Mouse (Mus musculus): ENCODE results near the gene Clcf1.

Clcf1 gene

DNA sequence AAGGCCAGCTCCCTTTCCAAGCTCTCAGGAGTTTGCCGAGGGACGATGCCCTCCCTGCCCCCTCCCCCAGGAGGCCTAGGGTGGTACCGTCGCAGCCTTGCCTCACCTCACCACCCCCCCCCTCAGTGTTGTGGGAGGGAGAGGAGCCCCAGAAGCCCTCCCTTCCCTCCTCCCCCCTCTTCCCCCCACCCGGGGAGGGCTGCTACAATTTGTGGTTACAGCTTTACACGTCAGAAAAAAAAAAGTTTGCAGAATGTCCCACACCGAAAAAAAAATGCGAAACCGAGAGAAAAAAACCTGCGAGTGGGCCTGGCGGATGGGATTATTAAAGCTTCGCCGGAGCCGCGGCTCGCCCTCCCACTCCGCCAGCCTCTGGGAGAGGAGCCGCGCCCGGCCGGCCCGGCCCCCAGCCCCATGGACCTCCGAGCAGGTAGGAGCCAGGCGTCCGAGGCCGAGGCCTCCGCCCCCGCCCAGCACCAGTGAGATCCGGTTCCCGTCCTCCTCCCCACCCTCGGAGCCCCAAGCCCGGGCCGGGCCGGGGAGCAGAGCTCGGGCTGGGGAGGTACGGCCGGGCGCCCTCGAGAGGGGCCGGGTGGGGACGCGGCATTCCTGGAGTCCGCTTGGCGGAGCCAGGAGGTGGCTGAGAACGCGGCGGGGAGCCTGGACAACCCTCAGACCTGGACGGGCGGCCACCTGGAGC is at the start of gene Clcf1, which contains the start of gene AC109138.7:
Clcf1 (plus strand) TSS at position 168 of the 700 bp plus-strand sequence.
AC109138.7 (plus strand) TSS at position 287 of the 700 bp plus-strand sequence.
- DNase-seq = peak; percentile 64

DNA sequence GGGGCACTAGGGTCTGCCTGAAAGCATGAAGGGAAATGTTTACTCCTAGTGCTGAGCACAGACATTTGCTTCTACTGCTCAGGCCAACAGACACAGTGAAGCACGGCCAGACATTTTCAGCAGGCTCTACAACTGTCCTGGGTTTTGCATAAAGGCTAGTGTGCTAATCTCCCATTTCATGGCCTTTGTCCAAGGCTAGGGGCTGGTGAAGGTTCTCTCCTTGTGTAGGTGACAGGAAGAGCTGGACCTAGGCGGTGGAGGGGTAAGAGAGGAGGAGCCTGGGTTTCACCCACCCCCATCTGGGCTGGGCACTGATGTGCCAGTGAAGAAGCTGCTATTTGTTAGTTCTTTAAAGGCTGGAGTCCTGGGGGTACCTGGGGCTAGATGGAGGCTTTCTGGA is 49.3 kb upstream of the Clcf1 start:
- no peak for DNase-seq

DNA sequence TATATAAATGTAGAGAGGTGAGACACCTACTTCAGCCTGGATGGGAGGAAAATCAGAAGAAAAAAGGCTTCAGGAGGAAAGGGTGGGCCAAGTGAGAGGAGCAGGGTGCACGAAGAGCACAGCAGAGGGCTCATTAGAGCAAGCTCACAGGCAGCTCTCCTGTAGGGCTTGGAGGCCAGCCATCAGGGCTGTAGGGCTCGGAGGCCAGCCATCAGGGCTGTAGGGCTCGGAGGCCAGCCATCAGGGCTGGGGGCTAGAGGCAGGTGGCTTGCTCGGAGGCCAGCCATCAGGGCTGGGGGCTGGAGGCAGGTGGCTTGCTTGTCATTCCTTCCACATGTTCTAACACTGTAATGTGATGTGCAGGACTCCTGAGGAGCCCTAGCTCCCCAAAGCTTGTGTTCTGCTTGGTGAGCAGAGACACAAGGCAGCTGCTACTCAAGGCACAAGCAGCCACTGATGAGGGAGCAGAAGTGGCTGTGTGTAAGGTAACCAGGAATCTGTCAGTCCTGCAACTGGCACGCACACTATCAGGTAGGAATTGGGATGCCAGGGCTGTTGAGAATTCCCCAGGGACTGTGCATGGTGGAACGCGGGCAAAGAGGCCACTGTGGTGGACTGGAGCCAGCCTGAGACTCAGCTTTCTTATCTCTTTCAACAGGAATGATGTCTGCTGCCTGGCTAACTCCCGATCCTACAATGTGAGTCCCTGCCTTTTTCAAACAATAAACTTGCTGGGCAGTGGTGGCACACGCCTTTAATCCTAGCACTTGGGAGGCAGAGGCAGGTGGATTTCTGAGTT is 47.2 kb upstream of the Clcf1 start:
- DNase-seq = no peak

DNA sequence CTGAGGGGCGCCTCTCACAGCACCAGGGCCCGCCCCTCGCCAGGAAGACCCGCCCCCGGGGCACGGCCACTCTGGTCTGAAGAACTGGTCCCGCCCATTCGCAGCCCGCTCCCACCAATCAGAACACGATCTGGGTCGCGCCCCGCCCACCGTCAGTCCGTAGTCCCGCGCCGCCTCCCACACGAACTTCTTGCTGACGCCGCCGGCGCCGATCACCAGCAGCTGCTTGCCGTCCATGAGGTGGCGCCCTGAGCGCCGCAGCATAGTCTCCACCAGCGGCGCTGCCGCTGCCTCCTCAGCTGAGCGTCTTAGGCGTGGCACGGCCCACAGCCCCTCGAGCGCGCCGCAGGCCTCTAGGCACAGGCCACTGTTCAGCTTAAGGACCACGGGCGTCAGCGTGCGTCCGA is 44.7 kb upstream of the Clcf1 start:
- peak; percentile 100 for DNase-seq

DNA sequence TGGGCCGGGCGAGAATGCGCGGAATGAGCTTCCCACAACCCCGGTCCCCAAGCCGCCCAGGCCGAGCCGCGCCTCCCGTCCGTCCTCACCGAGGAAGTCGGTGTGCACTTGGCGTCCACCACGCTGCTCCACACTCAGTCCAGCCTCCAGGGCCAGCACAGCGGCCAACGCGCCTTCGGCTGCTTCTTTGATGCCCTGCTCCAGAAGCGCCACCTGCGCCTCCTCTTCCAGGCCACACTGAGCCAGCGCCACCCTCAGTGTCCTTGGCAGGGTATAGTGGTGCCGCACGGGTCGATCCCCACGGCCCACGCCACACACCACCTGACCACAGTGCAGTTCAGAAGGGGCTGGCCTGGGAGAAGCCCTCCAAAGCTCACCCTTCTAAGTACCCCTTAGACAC is 44.2 kb upstream of the Clcf1 start:
- no peak for DNase-seq

DNA sequence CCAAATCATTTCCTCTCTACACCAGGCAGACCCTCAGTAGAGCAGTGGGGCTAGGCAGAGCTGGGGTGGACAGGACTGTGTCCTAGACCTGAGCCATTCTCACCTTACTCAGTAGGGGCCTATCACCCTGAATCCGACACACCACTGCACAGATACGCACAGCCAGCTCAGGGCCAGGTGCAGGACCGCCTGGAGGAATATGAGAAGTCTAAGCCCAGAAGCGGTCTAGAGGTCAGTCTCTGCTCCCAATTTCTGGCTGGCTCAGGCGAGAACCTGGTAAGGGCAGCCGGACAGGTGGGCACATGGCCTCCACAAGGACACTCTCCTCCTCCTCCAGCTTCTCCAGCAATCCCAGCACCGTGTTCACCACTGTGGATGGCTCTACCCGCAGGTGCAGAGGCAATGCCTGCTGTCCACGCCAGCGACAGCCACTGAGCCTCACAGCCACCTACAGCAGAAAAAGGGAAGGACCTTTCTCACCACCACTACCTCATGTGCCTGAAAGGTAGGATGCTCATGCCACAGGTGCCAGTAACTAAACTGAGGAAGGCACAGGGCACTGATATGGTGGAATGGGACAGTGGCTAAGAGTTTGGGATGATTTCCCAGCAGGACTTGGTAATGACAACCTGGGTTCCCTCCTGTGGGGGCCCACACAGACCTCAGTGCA is 43.2 kb upstream of the Clcf1 start:
- DNase-seq = no peak

DNA sequence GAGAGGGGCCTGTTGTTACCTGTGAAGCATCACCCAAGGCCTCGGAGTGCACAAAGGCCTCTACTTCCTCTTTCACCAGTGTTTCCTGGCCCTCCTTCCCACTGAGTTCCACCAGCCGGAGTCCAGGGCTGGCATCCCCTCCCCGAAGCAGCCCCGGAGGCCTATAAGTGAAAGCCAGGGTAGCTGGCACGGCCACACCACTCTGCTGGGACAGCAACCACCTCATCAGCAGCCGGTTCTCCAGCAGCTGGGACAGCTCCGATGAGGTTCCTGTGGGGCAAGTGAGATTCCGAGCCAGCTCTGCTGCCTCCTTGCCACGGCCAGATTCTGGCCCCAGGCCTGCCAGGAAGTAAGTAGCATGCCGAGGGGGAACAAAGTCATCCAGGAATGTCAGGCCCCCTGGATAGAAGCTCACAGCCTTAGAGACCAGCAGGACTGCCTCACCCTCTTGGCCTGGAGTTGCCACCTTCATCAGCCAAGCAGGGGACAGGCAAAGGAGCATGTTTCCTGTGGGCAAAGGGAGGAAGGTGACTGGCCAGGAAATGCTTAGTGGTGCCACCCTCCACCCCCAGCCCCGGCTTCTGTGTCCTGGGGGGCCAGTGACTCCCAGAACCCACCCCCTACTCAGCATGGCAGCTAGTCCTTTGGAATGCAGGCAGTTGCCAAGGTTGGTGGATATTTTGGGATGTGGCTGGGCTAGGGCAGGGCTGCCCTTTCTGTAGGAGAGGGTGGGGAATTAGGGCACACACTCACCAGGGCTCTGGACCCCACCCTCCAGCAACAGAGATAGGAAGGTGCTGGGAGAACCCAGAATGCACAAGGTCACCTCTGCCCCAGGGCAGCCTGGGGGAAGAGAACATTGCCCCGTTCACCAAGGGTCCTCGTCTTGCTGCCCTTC is 42.4 kb upstream of the Clcf1 start:
- peak; percentile 44 for DNase-seq

DNA sequence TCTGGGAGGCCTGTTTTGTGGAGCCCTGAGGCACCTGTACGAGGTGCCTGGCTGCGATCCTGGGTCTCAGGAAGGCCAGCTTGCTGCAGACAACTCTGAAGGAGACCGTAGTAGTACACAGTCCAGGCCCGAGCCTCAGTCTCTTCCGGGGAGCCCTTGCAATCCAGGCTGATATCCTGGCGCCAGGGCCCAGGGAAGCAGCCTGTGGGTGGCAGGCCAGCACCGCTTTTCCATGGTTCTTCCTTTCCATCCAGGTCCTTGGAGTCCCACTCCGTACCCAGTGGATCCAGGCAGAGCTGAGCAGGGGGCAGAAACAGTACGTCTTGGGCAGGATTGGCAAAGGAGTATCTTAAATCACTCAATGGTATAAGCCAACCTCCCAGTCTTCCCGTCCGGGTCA is 41.1 kb upstream of the Clcf1 start:
- DNase-seq = no peak

DNA sequence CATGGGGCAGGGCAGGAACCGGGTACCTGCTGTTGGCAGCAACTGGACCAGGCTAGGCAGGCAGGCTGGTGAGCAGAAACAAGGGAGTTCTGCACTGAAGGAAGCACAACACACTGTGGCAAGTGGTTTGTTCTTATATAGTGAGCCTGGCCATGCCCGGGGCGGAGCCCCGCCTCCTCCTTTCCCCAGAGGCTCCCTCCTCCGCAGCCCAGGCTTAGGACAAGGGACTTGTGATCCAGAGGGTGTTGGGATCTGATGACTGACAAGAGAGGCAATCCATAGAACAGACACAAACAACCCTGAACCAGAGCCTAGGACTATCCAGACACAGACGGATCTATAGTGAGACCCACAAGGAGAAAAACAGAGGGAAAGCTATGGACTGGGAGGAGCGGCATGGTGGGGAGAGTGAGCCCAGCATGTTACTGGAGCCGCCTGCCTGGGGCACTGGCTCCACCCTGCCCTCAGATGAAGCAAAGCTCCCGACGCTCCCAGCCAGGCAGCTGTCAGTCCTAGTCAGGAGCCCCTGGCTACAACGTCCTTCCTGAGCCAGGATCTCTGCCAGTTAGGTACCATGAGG is 38.6 kb upstream of the Clcf1 start, which contains the start of gene Carns1:
Carns1 (minus strand) TSS at position 112 of the 580 bp plus-strand sequence.
- DNase-seq = peak; percentile 28

DNA sequence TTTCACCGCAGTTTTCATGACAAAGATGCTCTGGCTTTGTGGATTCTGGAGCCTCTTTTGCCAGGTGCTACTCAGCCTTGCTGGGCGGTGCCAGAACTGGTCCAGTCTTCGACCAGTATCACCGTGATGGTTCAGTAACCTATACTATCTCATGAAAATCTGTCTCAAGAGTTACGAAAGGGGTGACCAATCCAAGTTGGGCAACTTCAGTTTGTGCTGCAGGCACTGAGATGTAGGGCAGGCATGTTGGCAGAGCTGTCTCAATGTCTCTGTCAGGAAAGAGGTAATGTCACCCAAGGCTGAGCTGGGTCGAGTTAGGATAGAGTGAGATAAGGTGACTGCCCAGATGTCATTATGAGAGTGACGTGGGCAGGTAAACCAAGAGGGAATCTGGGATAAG is 33.6 kb upstream of the Clcf1 start:
- no peak for DNase-seq

DNA sequence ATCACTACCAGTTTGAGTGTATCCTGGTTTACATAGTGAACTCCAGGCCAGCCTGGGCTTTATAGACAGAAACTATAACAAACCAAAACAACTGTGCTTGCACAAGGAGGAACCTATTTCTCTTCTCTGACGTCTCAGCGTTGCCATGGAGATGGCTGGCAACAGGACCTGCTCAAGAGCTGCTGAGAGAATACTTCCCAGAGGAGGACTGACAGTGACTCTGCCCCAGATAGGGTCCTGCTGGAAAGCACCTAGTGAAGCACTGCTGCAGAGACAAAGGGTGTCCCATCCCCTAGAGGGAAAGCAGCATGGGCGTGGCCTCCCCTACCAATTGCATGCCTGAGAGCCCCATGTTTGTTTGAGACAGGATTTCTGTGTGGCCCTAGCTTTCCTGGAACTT is 32.1 kb upstream of the Clcf1 start:
- DNase-seq = peak; percentile 72

DNA sequence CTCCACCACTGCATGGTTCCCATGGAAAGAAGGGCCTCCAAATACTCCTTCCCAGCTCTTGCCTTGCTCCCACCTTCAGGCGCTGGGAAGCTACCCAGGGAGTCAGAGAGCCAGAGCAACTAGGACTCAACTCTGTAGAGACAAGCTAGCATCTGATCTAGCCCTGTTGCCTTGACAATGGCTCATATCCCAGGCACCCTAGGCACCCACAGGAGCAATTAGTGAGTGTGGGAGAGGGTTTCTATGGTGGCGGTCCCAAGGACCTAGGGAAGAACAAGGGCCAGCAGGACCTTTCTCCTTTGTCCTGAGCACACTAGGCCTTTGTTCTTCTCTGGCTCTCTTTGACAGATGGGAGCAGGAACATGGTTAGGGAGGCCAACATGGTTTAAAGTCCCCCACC is 30.3 kb upstream of the Clcf1 start:
- no peak for DNase-seq

DNA sequence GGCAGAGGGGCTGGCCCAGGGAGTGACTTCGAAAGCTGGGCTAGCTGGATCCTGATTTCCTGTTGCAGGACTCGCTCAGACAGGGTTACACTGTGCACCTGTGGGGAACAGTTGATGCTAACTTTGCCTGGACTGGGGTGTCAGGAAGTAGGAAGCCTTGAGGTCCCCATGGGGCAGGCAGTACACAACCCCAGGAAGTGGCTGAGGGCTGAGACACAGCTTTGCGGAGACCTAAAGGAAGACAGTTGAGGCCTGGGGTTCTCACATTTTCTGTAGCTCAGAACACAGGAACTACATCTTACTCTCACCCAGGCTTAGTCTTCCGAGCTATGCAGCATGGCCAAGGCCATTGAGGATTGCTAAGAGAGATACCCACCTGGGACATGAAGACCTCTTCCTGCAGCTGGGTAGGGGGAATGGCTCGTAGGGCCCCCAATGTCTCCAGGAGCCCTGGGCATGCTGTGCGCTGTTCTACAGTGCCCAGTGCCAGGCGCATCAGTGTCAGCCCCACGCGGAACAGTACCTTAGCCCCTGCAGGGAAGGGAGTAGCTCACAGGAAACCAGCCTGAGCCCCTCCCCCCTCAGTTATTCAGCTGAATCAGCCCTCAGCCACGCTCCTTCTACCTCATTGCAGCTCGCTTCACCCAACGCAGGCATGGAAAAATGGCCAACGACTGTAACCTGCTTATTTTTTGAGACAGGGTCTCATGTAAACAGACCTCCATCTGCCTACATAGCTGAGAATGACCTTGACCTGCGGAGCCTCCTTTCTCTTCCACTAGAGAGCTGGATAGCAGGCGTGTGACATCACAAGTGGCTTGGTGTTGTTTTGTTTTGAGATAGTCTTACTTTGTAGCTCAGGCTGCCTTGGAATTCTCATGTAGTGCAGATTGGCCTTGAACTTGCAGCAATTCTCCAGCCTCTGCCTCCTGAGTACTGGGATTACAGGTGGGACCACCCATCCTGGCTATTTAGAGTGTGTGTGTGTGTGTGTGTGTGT is 28.8 kb upstream of the Clcf1 start:
- DNase-seq = no peak

DNA sequence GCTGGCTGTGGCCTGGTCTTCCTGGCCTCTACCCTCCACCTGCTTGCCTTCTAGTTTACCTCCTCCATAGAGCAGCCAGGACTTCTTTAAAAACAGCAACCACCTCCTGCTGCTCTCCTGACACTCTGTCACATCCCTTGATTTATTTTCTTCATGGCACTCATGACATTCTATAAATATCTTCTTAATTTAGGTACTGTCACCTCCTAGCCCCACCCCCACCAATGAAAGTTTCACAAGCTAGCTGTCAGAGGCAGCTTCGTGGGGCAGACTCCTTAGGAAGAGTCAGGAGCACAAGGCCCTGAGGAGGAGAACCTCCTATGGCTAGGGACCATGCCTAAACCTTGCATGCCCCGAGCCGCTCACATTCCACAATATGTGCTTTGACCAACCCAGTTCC is 26.7 kb upstream of the Clcf1 start:
- no peak for DNase-seq

DNA sequence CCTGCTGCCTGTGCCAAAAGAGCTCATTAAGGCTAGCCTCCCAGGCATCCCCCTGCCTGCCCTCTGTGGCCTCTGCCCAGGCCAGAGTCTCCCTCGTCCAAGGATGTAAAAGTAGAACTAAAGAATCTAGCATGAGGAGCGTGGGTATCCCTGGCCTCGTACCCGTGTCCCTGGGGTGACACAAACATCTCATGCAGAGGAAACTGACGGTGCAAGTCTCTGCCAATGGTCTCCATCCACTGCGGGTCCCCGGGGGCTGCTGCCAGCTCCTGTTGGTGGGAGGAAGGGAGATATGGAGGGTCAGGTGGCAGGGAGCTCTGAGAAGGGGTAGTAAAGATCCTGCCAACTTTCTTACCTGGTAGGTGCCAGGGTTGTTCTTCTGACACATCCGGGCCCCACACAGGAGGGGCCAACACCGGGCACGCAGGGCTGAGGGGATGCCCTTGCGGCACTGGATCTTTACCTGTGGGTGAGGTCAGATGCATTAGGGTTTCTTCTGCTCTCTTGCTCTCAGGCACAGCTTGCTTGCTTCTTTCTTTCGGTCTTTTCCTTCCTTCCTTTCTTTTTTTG is 24.9 kb upstream of the Clcf1 start:
- no peak for DNase-seq

DNA sequence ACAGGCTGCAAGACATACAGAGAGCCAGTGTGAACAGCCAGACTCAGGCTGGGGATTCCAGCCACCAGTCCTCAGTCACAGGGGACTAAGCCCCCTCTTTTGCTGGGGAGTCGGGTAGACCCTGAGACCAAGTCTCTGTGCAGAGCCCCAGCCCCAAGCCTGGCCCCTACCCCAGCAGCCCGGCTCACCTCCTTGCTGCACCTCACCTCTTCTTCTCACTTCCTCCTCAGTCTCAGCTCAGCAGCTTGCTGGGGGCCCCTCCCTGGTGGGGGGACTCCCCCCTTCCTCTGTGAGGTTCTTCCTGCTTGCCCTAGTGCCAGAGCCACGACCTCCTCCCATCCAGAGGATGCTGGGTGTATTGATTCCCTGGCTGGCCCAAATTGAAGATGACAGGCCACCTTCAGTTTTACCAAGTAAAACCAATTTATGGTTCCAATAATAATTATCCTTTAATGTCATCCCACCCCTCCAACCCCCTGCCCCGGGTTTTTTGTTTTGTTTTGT is 23.2 kb upstream of the Clcf1 start, which contains the start of gene Tbc1d10c:
Tbc1d10c (minus strand) TSS at position 454 of the 504 bp plus-strand sequence.
- peak; percentile 51 for DNase-seq

DNA sequence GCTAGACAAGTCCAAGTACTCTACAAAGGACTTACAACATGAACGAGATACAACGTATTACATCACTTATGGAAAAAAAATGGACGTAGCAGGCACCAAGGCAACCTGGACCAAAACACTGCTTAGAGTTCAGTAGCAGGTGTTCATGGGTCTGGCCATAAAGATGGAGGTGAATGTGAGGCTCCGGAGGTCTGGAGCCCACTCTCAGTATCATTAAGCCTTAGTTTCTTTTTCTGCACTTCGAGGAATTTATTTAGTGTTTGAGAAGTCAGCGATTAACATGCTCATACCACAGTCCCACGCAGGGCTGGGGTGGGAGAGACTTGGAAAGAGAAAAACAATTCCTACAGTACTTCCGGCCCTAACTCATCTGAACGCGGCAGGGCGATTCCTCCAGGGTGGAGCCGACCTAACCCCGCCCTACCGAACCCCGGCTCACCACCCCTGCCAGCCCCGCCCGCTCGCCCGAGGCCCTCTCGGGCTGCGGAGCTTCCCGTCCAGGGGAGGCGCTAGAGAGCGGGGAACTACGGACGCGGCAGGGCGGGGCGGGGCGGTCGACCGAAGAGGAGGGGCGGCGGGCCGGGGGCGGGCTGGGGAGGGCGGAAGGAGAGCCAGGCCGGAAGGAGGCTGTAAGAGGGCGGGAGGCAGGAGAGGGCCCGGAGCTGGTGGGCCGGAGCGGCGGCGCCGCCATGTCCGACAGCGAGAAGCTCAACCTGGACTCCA is 22.3 kb upstream of the Clcf1 start, which contains the start of gene Ppp1ca:
Ppp1ca (plus strand) TSS at position 538 of the 723 bp plus-strand sequence.
- DNase-seq = peak; percentile 99

DNA sequence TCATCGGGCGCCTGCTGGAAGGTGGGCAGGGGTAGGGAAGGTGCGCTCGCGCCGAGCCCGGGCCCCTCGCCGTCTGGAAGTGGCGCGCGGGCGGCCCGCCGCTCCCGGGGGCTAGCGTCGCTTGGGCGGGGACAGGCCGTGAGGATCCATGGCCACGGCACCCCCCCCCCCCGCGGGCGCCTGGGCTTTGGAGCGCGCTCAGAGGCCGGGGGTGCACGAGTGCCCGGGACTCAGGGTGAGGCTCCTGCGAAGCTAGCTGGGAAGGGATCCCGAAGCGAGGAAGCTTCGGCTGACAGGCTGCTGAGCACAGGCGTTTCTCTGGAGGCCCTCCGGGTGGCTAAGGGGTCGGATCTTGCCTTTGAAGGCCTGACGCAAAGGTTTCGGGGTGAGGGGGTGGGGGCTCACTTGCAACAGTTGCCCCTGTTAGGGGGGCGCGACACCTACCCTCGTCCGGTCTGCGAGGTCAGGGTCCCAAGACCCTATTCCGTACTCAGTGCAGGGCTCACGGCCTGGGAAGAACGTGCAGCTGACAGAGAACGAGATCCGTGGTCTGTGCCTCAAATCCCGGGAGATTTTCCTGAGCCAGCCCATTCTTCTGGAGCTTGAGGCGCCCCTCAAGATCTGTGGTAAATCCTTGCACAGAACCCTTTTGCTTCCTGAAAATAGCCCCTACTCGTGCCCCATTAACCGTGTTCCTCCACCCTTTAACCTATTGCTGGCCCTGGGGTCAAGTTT is 21.6 kb upstream of the Clcf1 start:
- DNase-seq = no peak

DNA sequence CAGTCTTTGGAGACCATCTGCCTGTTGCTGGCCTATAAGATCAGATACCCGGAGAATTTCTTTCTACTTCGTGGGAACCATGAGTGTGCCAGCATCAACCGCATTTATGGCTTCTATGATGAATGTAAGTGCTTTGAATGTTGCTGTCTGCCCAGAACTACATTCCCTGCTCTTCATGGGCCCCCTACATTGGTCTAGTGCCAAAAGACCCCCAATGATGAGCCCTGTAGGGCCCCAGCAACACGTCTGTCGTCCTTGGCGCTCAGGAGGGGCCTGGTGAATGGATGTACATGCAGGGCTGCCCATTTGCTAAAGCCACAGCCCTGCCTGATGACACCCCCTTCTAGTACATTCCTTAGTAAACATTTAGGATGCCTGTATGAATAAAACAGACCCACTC is 20.9 kb upstream of the Clcf1 start:
- DNase-seq = no peak
